Mouse (Mus musculus): ENCODE data around the gene Rfx8.
A peak's percentile ranks its signal among the peaks of the same experiment; 100 is the strongest.

The Rfx8 gene

GRCm38 (mm10) chr1:39734311-39734710, 13.5 kb upstream of the Rfx8 start:
- DNase-seq, result peak; percentile 61

DNA sequence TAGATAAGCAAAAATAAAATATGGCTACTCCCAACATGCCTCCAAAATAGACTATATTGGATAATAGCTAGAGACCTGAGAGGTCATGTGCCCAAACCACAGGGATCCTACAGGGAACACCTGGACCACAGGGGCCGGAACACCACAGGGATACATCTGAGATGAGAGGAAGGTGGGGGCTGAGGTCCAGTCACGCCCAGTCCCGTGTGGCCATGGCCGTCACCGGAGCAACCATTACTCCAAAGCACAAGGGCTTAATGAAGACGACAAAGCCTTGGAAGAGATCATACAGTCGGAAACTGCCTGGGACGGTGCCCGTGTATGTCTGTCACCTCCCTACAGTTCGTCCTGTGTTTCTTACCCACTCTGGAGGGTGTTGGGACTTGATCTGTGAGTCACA, 13.1 kb upstream of the Rfx8 start:
- DNase-seq, result no peak

- DNase-seq, result no peak
Observed at GRCm38 (mm10) chr1:39732081-39732480, 11.3 kb upstream of the Rfx8 start.

DNA sequence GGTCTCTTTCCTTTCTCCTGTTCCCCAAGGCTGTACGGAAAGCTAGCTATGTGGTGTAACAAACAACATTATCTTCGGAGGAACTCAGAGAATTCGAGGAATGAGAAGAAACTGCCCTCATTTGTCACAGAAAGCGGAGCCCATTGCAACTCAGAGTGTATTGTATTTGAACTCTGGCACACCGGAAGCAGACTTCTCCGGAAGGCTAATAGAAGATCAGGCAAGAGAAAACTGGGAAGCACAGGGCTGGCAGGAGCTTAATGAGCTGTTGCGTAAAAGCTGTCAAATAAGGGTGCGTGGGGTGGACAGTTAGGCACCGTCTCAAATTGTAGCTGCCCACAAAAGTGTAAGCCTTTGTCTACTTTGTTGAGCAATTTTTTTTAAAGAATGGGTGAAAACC, 10.7 kb upstream of the Rfx8 start:
- peak; percentile 53 for DNase-seq

DNA sequence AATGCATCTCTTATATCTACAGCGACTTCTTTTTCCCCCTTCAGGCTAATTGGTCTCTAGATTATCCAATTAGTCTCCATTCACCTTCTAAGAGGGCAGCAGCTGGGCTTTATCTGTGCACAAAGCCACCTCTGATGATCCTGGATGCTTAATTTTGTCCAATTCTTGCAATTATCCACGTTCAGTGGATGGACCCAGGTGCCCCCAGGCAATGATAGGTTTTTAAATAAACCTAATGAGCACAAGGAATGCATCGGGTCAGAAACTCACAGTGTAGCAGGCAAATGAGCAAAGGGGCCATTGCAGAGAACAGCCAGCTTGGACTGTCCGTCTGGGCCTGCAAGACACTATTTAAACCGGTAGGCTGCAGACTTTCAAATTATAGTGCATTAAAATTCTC, 10.1 kb upstream of the Rfx8 start:
- no peak for DNase-seq

DNA sequence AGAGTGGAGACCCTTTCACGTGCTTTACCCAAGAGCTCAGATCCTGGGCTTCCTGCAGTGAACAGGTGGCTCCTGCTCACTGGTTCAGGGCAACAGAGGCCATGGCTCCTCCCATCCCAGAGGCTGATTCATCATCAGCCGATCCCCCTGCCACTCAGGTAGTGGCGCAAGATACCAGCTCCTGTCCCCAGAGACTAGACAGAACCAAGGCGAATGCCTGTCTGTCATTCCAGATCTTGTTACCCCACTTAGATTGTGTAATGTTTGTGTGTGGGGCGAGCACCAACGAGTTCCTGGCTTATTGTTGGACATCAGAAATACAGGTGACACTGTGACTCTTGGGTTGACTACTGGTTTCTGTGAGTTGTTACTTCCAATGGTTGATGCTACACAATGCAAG, 9.1 kb upstream of the Rfx8 start:
- no peak for DNase-seq

GRCm38 (mm10) chr1:39721351-39721726, 542 bp upstream of the Rfx8 start:
- no peak for DNase-seq

GRCm38 (mm10) chr1:39720186-39720585, 611 bp downstream of the Rfx8 start:
- DNase-seq, result no peak

- DNase-seq, result no peak
Observed at GRCm38 (mm10) chr1:39715551-39715950, 5.2 kb downstream of the Rfx8 start.

DNA sequence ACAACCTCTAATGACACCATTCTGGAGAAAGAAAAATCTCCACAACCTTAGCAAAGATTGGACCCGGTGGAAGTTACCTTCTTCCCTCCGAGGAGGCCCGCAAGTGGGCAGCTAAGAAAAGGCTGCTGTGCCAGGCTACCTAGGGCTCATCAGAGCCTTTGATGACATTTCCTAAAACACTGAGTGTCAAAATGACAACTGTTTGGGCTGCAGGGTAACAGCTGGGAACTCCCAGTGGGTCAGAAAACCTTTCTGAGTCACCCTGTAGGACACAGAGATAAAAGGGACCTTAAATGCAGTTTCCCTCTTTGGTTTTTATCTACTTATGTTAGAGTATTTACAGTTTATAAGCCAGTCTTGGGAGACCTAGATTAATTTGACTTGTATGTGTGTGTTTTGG, 6.1 kb downstream of the Rfx8 start:
- no peak for DNase-seq

DNA sequence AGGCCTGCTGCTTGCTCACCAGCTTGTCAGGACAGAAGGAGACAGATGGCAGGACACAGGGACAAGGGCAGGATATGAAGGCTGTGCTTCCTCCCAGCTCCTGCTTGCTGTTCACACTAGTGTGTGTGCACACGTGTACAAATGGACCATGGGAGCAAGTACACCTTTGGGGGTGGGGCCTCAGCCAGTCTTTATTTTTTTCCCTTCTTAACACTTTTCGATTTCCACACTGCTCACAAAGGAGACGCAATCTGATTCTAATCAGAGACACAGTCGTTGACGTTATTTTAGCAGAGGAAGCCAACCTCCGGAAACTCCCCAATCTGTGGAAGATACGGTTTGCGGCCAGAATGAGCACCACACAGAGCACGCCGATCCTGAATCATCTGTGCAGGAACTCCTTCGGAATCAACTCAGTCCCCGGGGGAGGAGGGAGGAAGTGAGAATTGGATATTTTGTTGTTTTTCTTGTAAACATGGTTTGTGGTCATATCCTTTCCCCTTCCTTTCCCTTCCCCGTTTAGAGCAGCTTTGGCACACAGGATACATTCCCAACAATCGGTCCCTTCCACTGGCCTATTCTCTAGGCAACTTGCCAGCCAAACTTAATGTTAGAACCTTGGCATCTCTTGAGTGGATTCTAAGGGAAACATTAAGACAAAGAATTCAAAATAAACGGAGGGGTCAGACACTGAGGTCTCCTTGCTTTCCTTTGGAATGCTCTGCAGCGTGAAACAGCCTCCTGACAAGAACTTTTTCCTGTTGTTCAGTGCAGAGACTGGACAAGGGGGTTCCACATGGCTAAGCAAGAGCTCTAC, 6.7 kb downstream of the Rfx8 start:
- peak; percentile 83 for DNase-seq

DNA sequence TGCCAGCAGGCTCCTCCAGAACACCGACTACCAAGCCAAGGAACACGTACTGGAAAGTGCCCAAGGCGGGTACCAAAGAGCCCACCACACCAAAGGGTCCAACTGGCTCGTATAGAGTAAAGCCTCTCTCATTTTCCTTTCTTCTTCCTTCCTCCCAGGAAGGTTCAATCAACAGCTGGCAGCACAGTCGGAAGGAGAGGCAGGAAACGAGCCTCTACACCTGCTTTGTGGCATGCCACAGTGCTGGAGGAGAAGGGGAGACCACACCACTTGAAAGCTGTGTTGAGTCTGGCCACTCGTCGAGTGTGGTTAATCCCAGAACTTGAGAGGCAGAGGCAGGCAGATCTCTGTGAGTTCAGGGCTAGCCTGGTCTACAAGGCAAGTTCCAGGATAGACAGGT, 7.5 kb downstream of the Rfx8 start:
- DNase-seq, result no peak

GRCm38 (mm10) chr1:39712261-39712660, 8.5 kb downstream of the Rfx8 start:
- peak; percentile 75 for DNase-seq

DNA sequence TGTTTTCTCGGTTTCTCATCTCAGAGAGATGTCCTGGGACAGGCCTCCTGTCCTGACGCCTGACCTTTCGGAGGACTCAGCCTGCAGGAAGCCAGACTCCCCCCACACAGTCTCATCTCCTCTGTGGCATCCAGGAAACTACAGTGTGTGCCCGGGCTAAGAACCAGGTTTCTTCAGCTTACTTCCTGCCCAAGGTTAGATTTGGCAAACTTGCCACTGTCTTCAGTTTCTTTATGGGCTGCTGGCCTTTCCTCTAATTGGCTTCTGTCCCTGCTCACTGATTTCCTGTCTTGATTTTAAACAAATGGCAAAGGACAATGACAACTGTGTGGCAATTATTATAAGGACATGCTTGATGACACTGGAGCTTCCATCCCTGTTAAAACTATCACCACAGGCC, 10.2 kb downstream of the Rfx8 start:
- DNase-seq, result peak; percentile 52

GRCm38 (mm10) chr1:39710016-39710415, 10.8 kb downstream of the Rfx8 start:
- DNase-seq, result no peak

DNA sequence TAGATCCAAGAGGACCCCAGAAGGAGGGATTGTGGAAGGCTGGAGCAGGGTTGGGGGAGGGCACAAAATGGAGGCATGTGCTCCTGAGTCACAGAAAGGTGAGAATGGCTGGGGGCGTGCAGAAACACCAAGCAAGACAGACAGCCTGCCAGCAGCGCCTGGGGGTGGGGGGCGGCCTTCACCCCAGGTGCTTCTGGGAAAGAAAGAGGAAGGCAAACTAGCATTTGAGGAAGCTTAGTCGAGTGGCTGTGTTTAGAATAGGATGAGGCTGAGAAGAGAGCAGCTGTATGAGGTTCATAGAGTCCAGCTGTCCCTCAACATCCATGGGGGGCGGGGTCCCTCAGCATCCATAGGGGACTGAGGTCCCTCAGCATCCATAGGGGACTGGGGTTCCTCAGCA, 12.0 kb downstream of the Rfx8 start:
- DNase-seq, result no peak

DNA sequence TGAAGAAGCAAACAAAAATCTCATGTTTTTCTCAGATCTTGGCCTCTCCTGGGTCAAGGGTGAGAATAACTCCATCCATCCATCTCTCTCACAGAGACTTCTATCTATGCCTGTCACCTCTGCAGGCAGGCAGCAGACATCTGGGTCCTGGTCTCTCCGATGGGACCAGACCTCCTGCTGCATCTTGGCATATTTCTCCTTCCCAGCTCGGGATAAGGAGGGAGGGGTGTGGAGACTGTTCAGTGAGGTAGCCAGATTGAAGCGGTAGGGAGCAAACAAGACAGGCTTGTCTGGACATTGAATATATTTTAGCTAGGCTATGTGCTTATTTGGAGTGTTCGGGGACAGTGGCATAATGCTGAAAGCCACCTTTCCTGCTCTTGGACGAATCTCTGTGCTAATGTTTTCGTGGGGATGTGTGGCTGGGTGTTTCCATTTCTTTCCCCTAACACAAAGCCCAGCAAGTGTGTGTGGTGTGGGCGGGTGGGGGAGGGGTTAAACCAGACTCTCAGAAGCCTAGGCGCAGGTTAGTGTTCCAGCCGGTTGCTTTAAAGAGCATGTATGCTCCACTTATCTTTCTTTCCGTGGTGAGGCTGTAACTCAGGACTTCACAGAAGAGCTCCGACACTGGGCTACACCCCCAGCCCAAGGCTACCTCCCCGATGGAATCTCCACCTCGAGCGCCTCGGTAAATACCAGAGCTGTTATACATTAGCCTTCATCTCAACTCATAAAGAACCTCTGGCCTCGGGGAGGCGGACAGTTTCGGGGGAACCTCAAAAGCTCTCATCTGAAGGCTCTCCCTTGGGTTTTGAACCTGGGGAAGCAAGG, 18.4 kb downstream of the Rfx8 start:
- no peak for DNase-seq

- no peak for DNase-seq
Observed at GRCm38 (mm10) chr1:39701274-39701602, 19.6 kb downstream of the Rfx8 start.

DNA sequence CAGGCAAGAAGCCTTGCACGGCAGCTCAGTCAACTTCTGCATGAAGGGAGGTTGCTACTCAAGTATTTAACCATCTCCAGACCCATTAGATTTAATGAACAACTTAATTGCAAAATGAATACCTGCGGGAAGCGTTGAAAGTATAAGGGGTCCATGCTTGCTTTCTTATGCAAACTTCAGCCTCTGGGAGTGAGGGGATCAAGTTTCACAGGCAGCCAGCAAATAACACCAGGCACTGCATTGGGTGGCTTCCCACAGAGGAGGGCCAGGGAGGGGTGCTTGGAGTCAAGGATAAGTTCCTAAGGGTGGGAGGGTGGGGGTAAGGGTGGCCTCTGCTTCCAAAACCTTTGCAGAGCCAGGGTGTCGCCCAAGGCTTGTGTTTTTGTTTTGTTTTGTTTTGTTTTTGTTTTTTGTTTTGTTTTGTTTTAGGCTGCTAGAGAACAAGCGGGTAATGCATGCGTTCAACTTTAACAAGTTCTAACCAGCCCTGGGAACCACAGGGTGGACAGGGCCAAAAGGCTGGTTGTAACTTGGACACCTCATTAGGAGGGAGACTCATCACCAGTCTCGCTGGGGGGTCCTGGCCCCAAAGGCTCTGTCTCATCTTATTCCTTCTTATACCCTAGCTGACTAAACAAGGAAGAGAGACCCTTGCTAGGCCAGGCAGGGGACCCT, 20.1 kb downstream of the Rfx8 start:
- DNase-seq, result no peak

GRCm38 (mm10) chr1:39698456-39698855, 22.3 kb downstream of the Rfx8 start:
- peak; percentile 49 for DNase-seq

DNA sequence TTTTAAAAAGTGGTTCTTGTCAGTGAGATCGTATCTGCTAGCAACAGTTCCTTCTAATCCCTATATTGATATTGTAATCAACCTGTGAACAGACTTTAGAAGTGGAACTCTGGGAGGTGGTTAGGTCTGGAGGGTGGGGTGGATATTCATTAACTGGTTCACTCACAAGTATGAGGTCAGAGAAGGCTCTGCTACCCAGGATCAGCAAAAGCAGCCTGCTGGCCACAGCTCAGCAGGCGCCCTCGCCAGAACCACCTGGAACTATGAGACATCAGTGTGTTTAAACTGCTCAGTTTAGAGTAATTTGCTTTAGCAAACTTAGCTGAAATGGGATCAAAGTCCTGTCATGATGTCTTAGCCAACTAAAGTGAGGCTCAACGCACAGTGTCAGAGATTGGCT, 25.6 kb downstream of the Rfx8 start:
- no peak for DNase-seq

- peak; percentile 54 for DNase-seq
Observed at GRCm38 (mm10) chr1:39694756-39695155, 26.0 kb downstream of the Rfx8 start.

DNA sequence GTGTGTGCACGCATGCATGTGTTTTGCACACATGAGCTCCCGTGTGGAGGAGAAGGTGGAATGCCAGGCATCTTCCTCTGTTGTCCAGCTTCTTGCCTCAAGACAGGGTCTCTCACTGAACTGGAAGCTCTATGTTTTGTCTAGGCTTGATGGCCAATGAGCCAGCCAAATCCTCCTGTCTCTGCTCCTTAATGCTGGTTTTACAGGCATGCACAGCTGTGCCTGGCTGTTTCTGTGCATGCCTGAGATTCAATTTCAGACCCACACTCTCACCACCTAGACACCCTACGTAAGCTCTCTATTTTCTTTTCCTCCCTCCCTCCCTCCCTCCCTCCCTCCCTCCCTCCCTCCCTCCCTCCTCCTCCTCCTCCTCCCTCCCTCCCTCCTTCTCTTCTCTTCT, 28.8 kb downstream of the Rfx8 start:
- no peak for DNase-seq

GRCm38 (mm10) chr1:39691061-39691460, 29.7 kb downstream of the Rfx8 start:
- DNase-seq, result peak; percentile 4
